In genomic region chr14:43278681-43279080, GRCm38 (mm10) we compare ENCODE assay signal across 34 mouse cellular contexts. TPM values are rescaled to one million over a fixed set of nuclear protein-coding genes. Genes with fewer than 3 reads are reported as not detected.
A peak's percentile ranks its signal among the peaks of the same experiment; 100 is the strongest.
DNase-seq lines count a peak whose midpoint lies in the region; TF ChIP-seq lines count a peak whose summit lies in the region.
"Not testable (repeated sequence)": the region's sequence is repeated elsewhere in the genome, so short reads cannot be mapped to it uniquely, and the experiment has no call there.
"Had no signal": no experiment of that assay in that cellular context is flagged by ENCODE, and none has a peak within 500 bp of the region (broad histone marks: within the 10 kb centered on the region; RNA-seq: fewer than 3 reads in every experiment).

No protein-coding gene starts in this region.

- peak; percentile 83 for DNase-seq in frontal cortex, adult 2 months (ENCODE audit: extremely low spot score in 1 of 2, low spot score in 1 of 2)
- peak; percentile 16 for DNase-seq in heart, adult 8-10 months (ENCODE audit: low spot score)
- peak; percentile 20 for DNase-seq in layer of hippocampus, adult 11-12 months (ENCODE audit: low spot score)
- peak; percentile 70 to 81 for DNase-seq in left cerebral cortex, postnatal 36 days (ENCODE audit: low spot score in 2 of 2)
- DNase-seq in right cerebral cortex, adult 2 months (ENCODE audit: low spot score in 2 of 2), result peak; percentile 81 to 83
- DNase-seq in testis, postnatal 10 days (ENCODE audit: low spot score), result peak; percentile 60

- not testable (repeated sequence) for H3K4me3 ChIP-seq in E14TG2a.4 (replicated peaks; ENCODE audit: low read length)

- not testable (repeated sequence) for H3K4me1 ChIP-seq in E14TG2a.4 (replicated peaks; ENCODE audit: low read depth, low read length)

- not testable (repeated sequence) for H3K27me3 ChIP-seq in E14TG2a.4 (ENCODE audit: insufficient read depth, low read length)

- intact Hi-C loops in left cerebral cortex, postnatal 36 days (cut with DNase I), result loop anchor here (10.0 kb wide), 1 partner anchor 276 kb away; no protein-coding TSS in a partner anchor

- H3K36me3 ChIP-seq in E14TG2a.4 (ENCODE audit: insufficient read depth, low read length), result not testable (repeated sequence)

- H3K9me3 ChIP-seq in E14TG2a.4 (ENCODE audit: low read length), result not testable (repeated sequence)

- 0 out of 2 replicates have a peak, but pooled peaks have one; percentile 1 for TF ChIP-seq CTCF in E14TG2a.4 (conservative IDR thresholded peaks at IDR 0.05; ENCODE audit: low read length)

RNA-seq across cellular contexts. Expression of gene Gm9732, which starts 3.8 kb away (rescaled TPM):
- 0.06 TPM in 1 of 2 replicates, not detected in the other for polyA plus RNA-seq in frontal cortex, adult 2 months (2012; rRNA removed)
- not detected for total RNA-seq in heart, adult 8-10 months (2022)
- total RNA-seq in left cerebral cortex, postnatal 36 days (2021), result not detected
- total RNA-seq: adrenal gland, adult 18-20 months; adrenal gland, postnatal 25 days; forebrain, postnatal 0 days; gastrocnemius, postnatal 36 days; heart, adult 2 months; heart, postnatal 14 days; layer of hippocampus, postnatal 36 days; left cerebral cortex, postnatal 4 days; megakaryocyte-erythroid progenitor cell, adult 5-6 weeks had no signal
- polyA plus RNA-seq: cortical plate, adult 2 months; embryonic facial prominence, embryonic 15.5 days; forebrain, postnatal 0 days; heart, adult 2 months; heart, embryonic 14.5 days; hindbrain, embryonic 10.5 days; hindbrain, embryonic 15.5 days; inflammation-experienced regulatory T-cells, adult 6 months; kidney, embryonic 15.5 days; limb, embryonic 15.5 days; liver, embryonic 13.5 days; lung, postnatal 0 days; macrophage; midbrain, embryonic 13.5 days; small intestine, adult 2 months; stomach, embryonic 14.5 days; urinary bladder, adult 2 months had no signal

RNA-seq across cellular contexts. Expression of gene Gm8127, which starts 15.0 kb away (rescaled TPM):
- polyA plus RNA-seq in frontal cortex, adult 2 months (2012; rRNA removed), result not detected in 2 replicates
- not detected for total RNA-seq in heart, adult 8-10 months (2022)
- total RNA-seq in left cerebral cortex, postnatal 36 days (2021), result not detected
- total RNA-seq: adrenal gland, adult 18-20 months; adrenal gland, postnatal 25 days; forebrain, postnatal 0 days; gastrocnemius, postnatal 36 days; heart, adult 2 months; heart, postnatal 14 days; layer of hippocampus, postnatal 36 days; left cerebral cortex, postnatal 4 days; megakaryocyte-erythroid progenitor cell, adult 5-6 weeks had no signal
- polyA plus RNA-seq: cerebellum, adult 2 months; cortical plate, adult 2 months; embryonic facial prominence, embryonic 15.5 days; forebrain, embryonic 12.5 days; forebrain, postnatal 0 days; heart, adult 2 months; heart, embryonic 14.5 days; hindbrain, embryonic 10.5 days; hindbrain, embryonic 15.5 days; inflammation-experienced regulatory T-cells, adult 6 months; kidney, embryonic 15.5 days; limb, embryonic 15.5 days; liver, embryonic 13.5 days; lung, postnatal 0 days; macrophage; midbrain, embryonic 13.5 days; neural tube, embryonic 13.5 days; small intestine, adult 2 months; stomach, embryonic 14.5 days; urinary bladder, adult 2 months had no signal

RNA-seq across cellular contexts. Expression of gene Gm8126, which starts 20.2 kb away (rescaled TPM):
- polyA plus RNA-seq in frontal cortex, adult 2 months (2012; rRNA removed), result 0.04 TPM in 1 of 2 replicates, not detected in the other
- total RNA-seq in heart, adult 8-10 months (2022), result not detected
- under 1 TPM; 0.36 to 0.84 TPM for total RNA-seq in left cerebral cortex, postnatal 36 days (2021)
- total RNA-seq: adrenal gland, adult 18-20 months; adrenal gland, postnatal 25 days; forebrain, postnatal 0 days; gastrocnemius, postnatal 36 days; heart, adult 2 months; heart, postnatal 14 days; megakaryocyte-erythroid progenitor cell, adult 5-6 weeks had no signal
- polyA plus RNA-seq: cerebellum, adult 2 months; cortical plate, adult 2 months; embryonic facial prominence, embryonic 15.5 days; forebrain, embryonic 12.5 days; forebrain, postnatal 0 days; heart, adult 2 months; heart, embryonic 14.5 days; hindbrain, embryonic 10.5 days; hindbrain, embryonic 15.5 days; inflammation-experienced regulatory T-cells, adult 6 months; kidney, embryonic 15.5 days; limb, embryonic 15.5 days; liver, embryonic 13.5 days; lung, postnatal 0 days; macrophage; midbrain, embryonic 13.5 days; neural tube, embryonic 13.5 days; small intestine, adult 2 months; stomach, embryonic 14.5 days; urinary bladder, adult 2 months had no signal

RNA-seq across cellular contexts. Expression of gene Gm8122, which starts 43.6 kb away (rescaled TPM):
- polyA plus RNA-seq in frontal cortex, adult 2 months (2012; rRNA removed), result not detected in 2 replicates
- not detected for total RNA-seq in heart, adult 8-10 months (2022)
- not detected for total RNA-seq in left cerebral cortex, postnatal 36 days (2021)
- total RNA-seq: adrenal gland, adult 18-20 months; adrenal gland, postnatal 25 days; forebrain, postnatal 0 days; gastrocnemius, postnatal 36 days; heart, adult 2 months; heart, postnatal 14 days; layer of hippocampus, postnatal 36 days; left cerebral cortex, postnatal 4 days; megakaryocyte-erythroid progenitor cell, adult 5-6 weeks had no signal
- polyA plus RNA-seq: cerebellum, adult 2 months; cortical plate, adult 2 months; embryonic facial prominence, embryonic 15.5 days; forebrain, embryonic 12.5 days; forebrain, postnatal 0 days; heart, adult 2 months; heart, embryonic 14.5 days; hindbrain, embryonic 10.5 days; hindbrain, embryonic 15.5 days; inflammation-experienced regulatory T-cells, adult 6 months; kidney, embryonic 15.5 days; limb, embryonic 15.5 days; liver, embryonic 13.5 days; lung, postnatal 0 days; macrophage; midbrain, embryonic 13.5 days; neural tube, embryonic 13.5 days; small intestine, adult 2 months; stomach, embryonic 14.5 days; urinary bladder, adult 2 months had no signal

Comparison
In these comparisons a context has a peak if more than half of its experiments do, and no peak if none do; other contexts are left out.
1. DNase-seq: peak in every context shown above with its lines; median percentile 83 in frontal cortex, adult 2 months; 82 in right cerebral cortex, adult 2 months; 76 in left cerebral cortex, postnatal 36 days; 60 in testis, postnatal 10 days; 20 in layer of hippocampus, adult 11-12 months; 16 in heart, adult 8-10 months.